Mouse (Mus musculus) layer of hippocampus, adult 8-10 months (tissue): ENCODE measurements around the gene Tekt2. TPM values are rescaled to one million over a fixed set of nuclear protein-coding genes. Genes with fewer than 3 reads are reported as not detected.

Experiments
- DNase-seq, 2 experiments: peaks; one replicate each; pipeline ENCODE4 v3.0.0; 2022; ENCODE audit warnings: low spot score in 2 of 2
- total RNA-seq, 4 experiments: library from RNA; stranded (reverse); gene quantifications; 2 replicates each; pipeline ENCODE4 v1.2.4; 2022

The Tekt2 gene
- total RNA-seq, 4 experiments from 2014 or later: 1.3 to 2.6 (median 1.4) TPM

DNA sequence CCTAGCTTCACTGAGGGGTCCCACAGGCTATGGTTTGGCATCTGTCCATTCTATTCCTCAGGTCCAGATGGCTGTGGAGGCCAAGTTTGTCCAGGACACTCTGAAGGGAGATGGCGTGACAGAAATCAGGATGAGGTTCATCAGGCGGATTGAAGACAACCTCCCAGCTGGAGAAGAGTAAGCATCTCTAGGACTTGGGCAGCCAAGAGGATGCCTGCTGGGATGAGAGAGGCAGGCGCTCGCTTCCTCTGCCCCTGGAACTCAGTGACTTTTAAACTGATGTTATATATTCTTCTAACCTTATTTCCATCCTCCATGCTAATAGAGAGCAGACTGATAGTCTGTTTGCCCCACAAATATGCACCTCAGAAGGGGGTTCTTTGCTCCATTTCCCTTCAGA is 50.4 kb downstream of the Tekt2 start:
- no peak for DNase-seq

DNA sequence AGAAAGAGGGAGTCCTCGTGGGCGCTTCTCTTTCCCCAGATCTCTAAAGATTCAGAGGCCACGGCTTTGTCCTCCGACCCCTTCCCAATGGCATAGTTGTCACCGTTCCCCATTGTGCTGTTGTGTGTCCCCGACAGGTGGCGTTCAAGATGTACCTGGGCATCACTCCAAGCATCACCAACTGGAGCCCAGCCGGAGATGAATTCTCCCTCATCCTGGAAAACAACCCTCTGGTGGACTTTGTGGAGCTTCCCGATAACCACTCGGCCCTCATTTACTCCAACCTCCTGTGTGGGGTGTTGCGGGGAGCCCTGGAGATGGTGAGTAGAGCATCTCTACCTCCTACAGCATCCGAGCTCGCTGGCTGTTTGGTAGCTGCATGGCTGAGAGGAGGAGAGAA is 51.7 kb downstream of the Tekt2 start:
- peak; percentile 44 to 63 for DNase-seq

Other genes starting within 250 kb of the Tekt2 start
- 10 to 100 TPM; 14.3 to 17.5 (median 16.1) TPM for gene Lsm10, start 229.1 kb downstream of the Tekt2 start, total RNA-seq
- gene Stk40, start 221.7 kb downstream of the Tekt2 start, total RNA-seq: 10 to 100 TPM; 25.4 to 36.5 (median 31.1) TPM
- 1 to 10 TPM; 2.5 to 4.8 (median 3.3) TPM for gene Eva1b, start 177.9 kb downstream of the Tekt2 start, total RNA-seq
- gene Sh3d21, start 162.2 kb downstream of the Tekt2 start, total RNA-seq: 1 to 10 TPM in 3 of 4 experiments, under 1 TPM in 1; 0.68 to 1.3 (median 1.1) TPM
- gene Thrap3, start 122.9 kb downstream of the Tekt2 start, total RNA-seq: 100 to 1,000 TPM; 151 to 172 (median 170) TPM
- 100 to 1,000 TPM; 240 to 257 (median 248) TPM for gene Map7d1, start 69.3 kb downstream of the Tekt2 start, total RNA-seq
- 10 to 100 TPM; 79.9 to 89.9 (median 85.1) TPM for gene Trappc3, start 63.4 kb downstream of the Tekt2 start, total RNA-seq
- 1 to 10 TPM; 1.7 to 2.3 (median 2.0) TPM for gene Col8a2, start 38.9 kb downstream of the Tekt2 start, total RNA-seq
- 10 to 100 TPM; 29.3 to 31.6 (median 29.7) TPM for gene Adprhl2, start 4.0 kb downstream of the Tekt2 start, total RNA-seq
- 10 to 100 TPM; 29.2 to 44.5 (median 37.1) TPM for gene Ago3, start 103.9 kb upstream of the Tekt2 start, total RNA-seq
- 10 to 100 TPM; 60.7 to 65.7 (median 62.1) TPM for gene Ago1, start 142.9 kb upstream of the Tekt2 start, total RNA-seq
- 10 to 100 TPM in 1 of 4 experiments, 1 to 10 TPM in 3; 6.7 to 11.6 (median 8.5) TPM for gene Ago4, start 207.8 kb upstream of the Tekt2 start, total RNA-seq
- gene Clspn, start 231.2 kb upstream of the Tekt2 start, total RNA-seq: 1 to 10 TPM in 3 of 4 experiments, under 1 TPM in 1; 0.77 to 2.5 (median 1.6) TPM